Mouse (Mus musculus) kidney, adult 9 months (tissue): Measurements from ENCODE around the gene Wdr95.

Source experiments
- DNase-seq: peaks from one replicate; pipeline ENCODE4 v3.0.0; 2022

Gene Wdr95

DNA sequence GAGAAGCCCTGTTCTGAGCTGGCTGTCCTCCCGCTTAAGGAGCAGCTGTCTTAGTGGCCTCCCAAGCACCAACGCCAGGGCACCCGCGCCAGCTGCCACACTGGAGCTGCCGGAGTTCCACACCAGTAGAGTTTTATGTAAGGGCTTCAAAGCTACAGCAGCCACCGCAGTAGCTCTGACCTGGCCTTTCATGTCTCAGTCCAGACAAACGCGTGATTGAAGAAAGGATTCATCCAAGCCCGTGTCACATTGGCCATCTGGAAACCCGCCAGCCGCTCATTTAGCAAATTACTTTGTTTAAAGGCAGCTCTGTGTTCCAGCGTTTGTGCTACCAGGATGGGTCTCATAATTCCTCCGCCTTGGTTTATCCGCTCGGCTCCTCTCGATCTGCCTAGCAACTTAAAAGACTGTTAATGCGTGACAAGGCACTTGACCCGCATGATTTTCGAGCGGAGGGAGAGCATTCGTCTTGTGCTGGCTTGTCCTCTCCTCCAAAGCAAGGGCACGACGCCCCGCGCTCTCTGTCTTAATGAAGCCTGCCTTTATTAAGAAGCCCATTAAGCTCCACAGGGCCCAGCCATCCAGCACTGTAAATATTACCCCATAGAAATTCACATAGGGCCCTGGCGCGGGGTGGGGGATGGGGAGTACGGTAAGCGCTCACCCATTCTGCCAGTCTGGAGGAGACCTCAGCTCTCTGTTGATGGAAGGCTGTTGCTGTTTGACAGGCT, at the start of gene Wdr95:
Gene Wdr95, plus strand, starts transcription at position 681 of the 731 bp plus-strand sequence.
- peak; percentile 40 for DNase-seq

DNA sequence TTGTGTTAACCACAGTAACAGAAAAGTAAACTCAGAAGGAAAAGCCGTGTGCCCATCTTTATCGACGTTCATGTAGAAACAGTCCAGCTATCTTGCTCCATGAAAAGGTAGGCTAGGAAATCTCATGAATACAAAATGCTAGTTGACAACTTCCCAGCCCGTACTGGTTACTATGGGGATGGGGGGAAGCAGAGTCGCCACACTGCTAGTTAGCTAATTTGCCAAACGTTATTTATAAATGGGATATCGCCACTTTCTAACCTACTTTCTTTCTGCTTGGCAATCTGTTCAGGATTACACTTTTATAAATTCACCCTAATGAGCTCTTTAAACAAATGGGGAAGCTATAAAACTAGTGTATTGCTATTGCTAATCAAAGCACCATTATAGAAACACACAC, 46.6 kb upstream of the Wdr95 start:
- no peak for DNase-seq

GRCm38 (mm10) chr5:149483321-149484052, 45.0 kb upstream of the Wdr95 start:
- DNase-seq: peak; percentile 5

DNA sequence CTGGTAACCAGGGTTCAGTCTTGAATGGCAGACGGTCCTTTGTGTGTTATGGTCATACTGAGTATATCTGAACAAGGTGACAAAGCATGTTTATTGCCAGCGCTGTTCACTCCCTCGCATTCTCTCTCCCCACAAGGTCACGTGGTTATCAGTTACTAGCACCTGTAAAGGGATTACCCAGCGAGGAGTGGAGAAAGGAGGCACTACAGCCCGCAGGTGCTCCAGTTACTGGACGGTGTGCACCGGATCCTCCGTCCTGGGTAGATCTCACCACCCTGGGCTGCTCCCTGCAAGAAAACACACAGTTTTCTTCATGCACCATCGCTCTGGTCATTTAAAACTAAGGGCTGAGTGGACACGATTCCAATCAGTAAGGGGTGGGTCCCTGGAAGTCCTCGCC, 44.2 kb upstream of the Wdr95 start:
- DNase-seq: no peak

GRCm38 (mm10) chr5:149485447-149485846, 43.0 kb upstream of the Wdr95 start:
- DNase-seq: no peak

- no peak for DNase-seq
Observed at GRCm38 (mm10) chr5:149488360-149489021, 40.0 kb upstream of the Wdr95 start.

DNA sequence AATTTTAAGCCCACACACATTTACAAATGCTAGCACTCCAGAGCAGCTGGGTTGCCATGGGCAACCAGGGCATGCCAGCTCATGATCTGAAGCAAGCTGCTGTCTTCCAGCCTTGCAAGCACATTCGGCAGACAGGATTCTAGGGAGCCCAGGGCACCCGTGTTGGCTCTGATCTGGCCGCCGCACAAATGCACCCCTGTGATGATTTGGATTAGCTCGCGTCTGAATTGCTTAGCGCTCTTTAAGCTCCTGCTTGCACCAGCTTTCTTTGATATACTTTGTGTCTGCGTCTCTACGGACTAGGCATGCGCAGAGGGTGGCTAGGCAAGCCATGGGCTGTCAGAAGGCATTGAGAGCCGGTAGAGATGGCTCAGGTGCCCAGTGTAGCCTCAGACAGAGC, 39.3 kb upstream of the Wdr95 start:
- DNase-seq: no peak

GRCm38 (mm10) chr5:149490275-149490674, 38.2 kb upstream of the Wdr95 start:
- no peak for DNase-seq

DNA sequence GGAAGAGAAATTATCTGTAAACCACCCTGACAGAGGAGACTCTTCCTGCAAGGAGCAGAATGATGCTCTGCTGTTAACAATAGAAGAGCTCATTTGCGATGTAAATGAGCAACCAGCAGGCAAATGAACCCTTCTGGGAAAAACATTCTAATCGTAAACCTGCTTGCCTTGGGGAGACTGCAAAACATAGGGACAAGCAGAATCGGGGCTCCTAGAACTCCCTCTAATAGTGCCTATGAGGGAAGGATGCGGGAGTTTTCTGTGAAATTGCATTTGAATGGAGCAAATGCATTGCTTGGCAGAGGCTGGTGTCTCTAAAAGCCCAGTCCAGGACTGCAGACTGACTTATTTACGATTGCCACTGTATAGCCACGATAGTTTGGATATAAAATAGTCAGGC, 32.8 kb upstream of the Wdr95 start:
- DNase-seq: no peak

- DNase-seq: no peak
Observed at GRCm38 (mm10) chr5:149496401-149497066, 31.9 kb upstream of the Wdr95 start.

GRCm38 (mm10) chr5:149499936-149500335, 28.5 kb upstream of the Wdr95 start:
- DNase-seq: no peak

- no peak for DNase-seq
Observed at GRCm38 (mm10) chr5:149503423-149504175, 24.9 kb upstream of the Wdr95 start.

DNA sequence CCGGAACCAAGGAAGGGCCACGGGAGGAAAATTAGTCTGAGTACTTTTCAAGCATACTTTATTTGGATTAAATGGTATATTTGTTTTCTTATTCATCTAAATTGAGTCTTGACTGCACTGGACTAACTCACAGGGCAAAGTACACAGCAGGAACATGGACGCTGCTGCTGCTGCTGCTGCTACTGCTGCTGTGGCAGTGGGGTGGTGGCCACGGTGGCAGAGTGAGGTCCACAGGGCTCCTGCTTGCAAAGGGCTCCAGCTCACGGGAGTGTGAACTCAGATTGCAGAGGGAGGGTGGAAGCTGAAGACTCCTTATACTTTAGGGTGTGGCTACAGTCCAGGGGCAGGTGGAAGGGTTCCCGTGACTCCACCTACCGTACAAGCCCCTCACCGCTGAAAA, 23.5 kb upstream of the Wdr95 start:
- no peak for DNase-seq

DNA sequence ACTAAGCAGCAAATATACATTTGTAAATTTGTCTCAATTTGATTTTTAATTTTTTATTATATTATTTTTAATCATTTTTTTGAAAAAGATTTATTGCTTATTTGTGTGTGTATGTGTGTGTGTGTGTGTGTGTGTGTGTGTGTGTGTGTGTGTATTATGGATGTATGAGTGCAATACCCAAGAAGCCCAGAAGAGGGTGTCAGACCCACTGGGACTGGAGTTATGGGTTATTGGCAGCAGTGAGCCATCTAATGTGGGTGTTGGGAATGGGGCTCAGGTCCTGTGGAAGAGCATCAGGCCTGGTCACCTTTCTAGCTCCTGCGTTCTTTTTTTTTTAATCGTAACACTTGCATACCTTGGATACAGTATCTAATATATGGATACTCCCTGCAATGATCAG, 22.4 kb upstream of the Wdr95 start:
- DNase-seq: no peak

GRCm38 (mm10) chr5:149508094-149509029, 20.1 kb upstream of the Wdr95 start:
- DNase-seq: no peak

- no peak for DNase-seq
Observed at GRCm38 (mm10) chr5:149510323-149510722, 18.2 kb upstream of the Wdr95 start.

DNA sequence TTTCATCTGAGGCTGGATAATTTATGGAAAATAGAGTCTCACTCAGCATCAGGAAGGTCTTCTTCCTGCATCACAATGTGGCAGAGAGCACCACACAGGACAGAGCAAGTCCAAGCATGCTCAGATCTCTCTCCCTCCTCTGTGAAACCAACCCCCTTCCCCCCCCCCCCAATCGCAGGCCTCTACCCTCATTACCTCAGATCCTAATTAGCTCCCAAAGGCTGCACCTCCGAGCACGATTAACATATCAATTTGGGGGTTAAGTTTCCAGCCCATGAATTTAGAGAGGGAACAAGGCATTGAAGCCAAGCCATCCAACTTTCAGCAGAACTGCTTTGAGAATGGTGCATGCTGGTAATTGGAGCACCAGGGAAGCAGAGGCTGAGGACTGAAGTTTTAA, 15.8 kb upstream of the Wdr95 start:
- DNase-seq: no peak

DNA sequence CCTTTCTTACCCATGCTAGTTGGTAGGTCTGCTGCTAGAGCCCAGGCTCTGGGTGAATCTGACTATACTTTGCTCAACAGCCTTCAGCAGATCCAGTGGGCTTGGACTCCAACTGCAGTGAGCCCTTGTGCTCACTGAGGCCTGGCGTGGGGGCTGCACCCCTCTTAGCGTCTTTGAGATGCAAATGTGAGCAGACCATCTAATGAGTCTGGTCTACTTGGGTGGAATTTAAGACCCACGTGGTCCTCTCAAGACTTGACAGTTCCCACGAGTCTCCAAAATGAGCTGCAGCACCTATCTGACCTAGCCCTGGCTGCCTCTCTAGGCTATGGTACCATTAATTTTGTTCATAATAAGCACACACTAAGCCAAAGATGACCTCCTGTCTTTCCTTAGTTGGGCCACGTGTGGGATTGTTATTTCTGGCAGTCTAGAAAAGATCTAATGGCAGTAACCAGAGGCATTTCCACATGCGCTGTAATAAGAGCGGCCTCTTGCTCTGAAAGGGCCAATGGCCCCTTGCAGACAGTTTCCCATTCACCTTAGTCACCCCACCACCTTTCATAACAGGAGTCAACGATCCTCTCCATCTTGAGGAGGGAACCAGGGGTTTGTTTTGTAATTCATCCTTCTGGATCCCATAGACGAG, 14.9 kb upstream of the Wdr95 start:
- DNase-seq: no peak

DNA sequence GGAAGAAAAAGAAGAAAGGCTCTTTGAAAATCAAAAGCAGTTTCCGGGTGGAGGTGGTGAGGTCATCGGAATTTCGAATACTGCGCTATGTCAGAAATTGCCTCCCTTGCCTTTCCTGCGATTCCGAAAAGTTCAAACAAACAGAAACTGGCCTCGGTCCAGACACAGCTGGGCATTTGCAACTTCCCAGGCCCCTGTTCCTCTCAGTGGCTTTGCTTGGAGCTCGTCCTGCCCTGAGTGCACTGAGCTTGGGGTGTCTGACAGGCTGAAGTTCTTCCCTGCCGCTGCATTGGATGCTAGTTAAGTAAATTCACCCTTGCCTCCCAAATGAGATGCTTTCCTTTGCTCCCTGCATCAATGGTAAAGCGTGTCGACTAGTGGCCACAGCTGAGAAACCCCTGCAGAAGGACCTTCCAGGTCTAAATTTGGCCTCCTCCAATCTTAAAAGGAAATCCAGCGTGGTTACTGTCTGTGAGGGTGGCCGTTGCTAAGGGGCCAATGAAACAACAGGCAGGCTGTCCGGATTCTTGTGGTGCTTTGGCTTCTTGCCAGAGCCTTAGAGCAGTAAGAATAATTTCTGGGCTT, 14.3 kb upstream of the Wdr95 start:
- peak; percentile 19 for DNase-seq

DNA sequence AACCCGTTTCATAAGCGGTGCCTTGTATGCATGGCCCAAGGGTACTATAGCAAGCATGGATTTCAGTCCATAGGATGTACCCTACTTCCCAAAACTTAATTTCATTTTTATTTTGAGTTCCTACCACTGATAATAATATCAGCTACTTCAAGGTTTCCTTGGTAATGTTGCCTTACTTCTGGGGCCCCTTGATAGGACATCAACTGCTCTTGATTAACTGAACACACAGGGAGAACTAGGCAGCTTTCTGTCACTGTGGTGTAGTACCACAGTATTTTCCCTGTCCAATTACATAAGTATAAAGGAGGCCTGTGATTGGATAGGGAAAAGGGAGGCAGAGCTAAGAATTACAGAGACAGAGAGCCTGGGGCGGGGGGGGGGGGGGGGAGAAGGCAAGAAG, 13.6 kb upstream of the Wdr95 start:
- no peak for DNase-seq

GRCm38 (mm10) chr5:149517116-149517515, 11.4 kb upstream of the Wdr95 start:
- no peak for DNase-seq
